Mouse (Mus musculus) midbrain, postnatal 0 days (tissue): ENCODE measurements around the gene Rrm1. TPM values are rescaled to one million over a fixed set of nuclear protein-coding genes. Genes with fewer than 3 reads are reported as not detected.

Experiments
- ATAC-seq: fragments of 200-750 bp; cut with Nextera tagmentation; 2 replicates; pipeline ENCODE4 v1.8.0; 2017; ENCODE audit warnings: moderate number of reproducible peaks, mild to moderate bottlenecking, moderate TSS enrichment, moderate library complexity; ENCODE audit not compliant: low FRiP score
- DNase-seq: peaks from one replicate; pipeline ENCODE4 v3.0.0-alpha.2; 2015; ENCODE audit warnings: low spot score
- H3K27ac ChIP-seq: fragments of 300-500 bp; sonication (generic); 2 replicates; pipeline ENCODE4 v1.5.1; 2014; ENCODE audit warnings: low read depth, mild to moderate bottlenecking, low read length, mixed read lengths
- H3K27me3 ChIP-seq: fragments of 300-500 bp; sonication (generic); 2 replicates; pipeline ENCODE4 v1.6.1; 2014; ENCODE audit warnings: low read length, control low read depth, mixed read lengths; ENCODE audit not compliant: insufficient read depth
- H3K36me3 ChIP-seq: fragments of 300-500 bp; sonication (generic); 2 replicates; pipeline ENCODE4 v1.6.1; 2014; ENCODE audit warnings: low read length, control low read depth, mixed read lengths; ENCODE audit not compliant: insufficient read depth
- H3K4me1 ChIP-seq: fragments of 300-500 bp; sonication (generic); 2 replicates; pipeline ENCODE4 v1.6.1; 2014; ENCODE audit warnings: mild to moderate bottlenecking, control low read depth, antibody characterized with exemption, low read length, mixed read lengths; ENCODE audit not compliant: insufficient read depth
- H3K4me2 ChIP-seq: fragments of 300-500 bp; sonication (generic); 2 replicates; pipeline ENCODE4 v1.6.1; 2014; ENCODE audit warnings: low read depth, mild to moderate bottlenecking, low read length, mixed read lengths; ENCODE audit not compliant: poor library complexity, severe bottlenecking
- H3K4me3 ChIP-seq: fragments of 300-500 bp; sonication (generic); 2 replicates; pipeline ENCODE4 v1.5.1; 2014; ENCODE audit warnings: low read depth, mild to moderate bottlenecking, low read length, moderate library complexity
- H3K9ac ChIP-seq: fragments of 300-500 bp; sonication (generic); replicated peaks from 2 replicates; pipeline ENCODE4 v1.6.1; 2014; ENCODE audit warnings: mild to moderate bottlenecking, low read length, moderate library complexity, mixed read lengths; ENCODE audit not compliant: poor library complexity, severe bottlenecking
- H3K9me3 ChIP-seq: fragments of 300-500 bp; sonication (generic); 2 replicates; pipeline ENCODE4 v1.6.1; 2016; ENCODE audit warnings: low read length, control low read depth
- CTCF ChIP-seq: IDR thresholded peaks from 2 replicates; pipeline ENCODE4 v1.5.1; 2016; ENCODE audit warnings: antibody characterized with exemption, mild to moderate bottlenecking
- WGBS: fragments of 180-500 bp; shearing (Covaris S2); extraction: QIAGEN DNeasy Blood & Tissue Kit; methylation state at CpG from one replicate; pipeline ENCODE4 v1.1.7; 2014; 5-methylcytosine and 5-hydroxymethylcytosine counted together
- polyA plus RNA-seq: library from polyadenylated mRNA; unstranded; fragments of >200 nt; fragmentation: Nextera tagmentation; extraction: Ambion mirVana; gene quantifications from 2 replicates; pipeline ENCODE4 v1.2.1, GENCODE M21; 2015
- total RNA-seq: library from RNA; depleted of rRNA; stranded (reverse); fragments of >200 nt; gene quantifications from 2 replicates; pipeline ENCODE4 v1.2.3, GENCODE M21; 2014; rRNA removed

The Rrm1 gene
- total and polyA plus RNA-seq, 2 experiments from 2014 or later, result 25.0 to 35.6 TPM

GRCm38 (mm10) chr7:102516261-102517050 lies 75.0 kb downstream of the Rrm1 start:
- no peak overlapping the region for H3K9ac ChIP-seq
- H3K4me1 ChIP-seq, result no peaks in the 10 kb centered on the region
- H3K9me3 ChIP-seq, result no peaks in the 10 kb centered on the region
- H3K27me3 ChIP-seq, result peaks cover 5% of the 10 kb centered on the region; the same call in 1 of the 2 replicates
- no peak overlapping the region for H3K4me3 ChIP-seq
- DNase-seq, result peak; percentile 48
- no peak for ATAC-seq
- TF ChIP-seq CTCF, result no peak
- no peak overlapping the region for H3K4me2 ChIP-seq
- H3K27ac ChIP-seq, result no peak overlapping the region
- no peaks in the 10 kb centered on the region for H3K36me3 ChIP-seq
- 67% methylated on average over 10 of the region's 10 CpGs for WGBS

GRCm38 (mm10) chr7:102517051-102517335 lies 75.5 kb downstream of the Rrm1 start:
- no peak for ATAC-seq
- DNase-seq, result peak; percentile 50
- no peak overlapping the region for H3K4me3 ChIP-seq

More at GRCm38 (mm10) chr7:102517051-102517335, 75.5 kb downstream of the Rrm1 start:
- Histone ChIP-seq H3K4me1 (no peaks in the 10 kb centered on the region), H3K27ac (no peak overlapping the region), H3K9ac (no peak overlapping the region), H3K9me3 (no peaks in the 10 kb centered on the region), H3K4me2 (no peak overlapping the region), H3K36me3 (no peaks in the 10 kb centered on the region), H3K27me3 (peaks cover 5% of the 10 kb centered on the region; the same call in 1 of the 2 replicates)
- no peak for TF ChIP-seq CTCF
- 49% methylated on average over 2 of the region's 2 CpGs for WGBS

Other genes with a start within 250 kb of the Rrm1 start
- gene Nup98, start 231.5 kb upstream of the Rrm1 start, total RNA-seq, result 36.3 and 39.5 TPM in 2 replicates
- gene Nup98, start 231.5 kb upstream of the Rrm1 start, polyA plus RNA-seq, result 10.0 and 10.2 TPM in 2 replicates
- gene Pgap2, start 231.5 kb upstream of the Rrm1 start, total RNA-seq, result 56.6 TPM in 2 replicates
- gene Pgap2, start 231.5 kb upstream of the Rrm1 start, polyA plus RNA-seq, result 51.7 and 54.9 TPM in 2 replicates
- 11.0 and 11.3 TPM in 2 replicates for gene Rhog, start 185.6 kb upstream of the Rrm1 start, total RNA-seq
- gene Rhog, start 185.6 kb upstream of the Rrm1 start, polyA plus RNA-seq, result 15.8 and 17.2 TPM in 2 replicates
- 26.6 and 30.7 TPM in 2 replicates for gene Stim1, start 173.9 kb upstream of the Rrm1 start, total RNA-seq
- 15.4 and 17.1 TPM in 2 replicates for gene Stim1, start 173.9 kb upstream of the Rrm1 start, polyA plus RNA-seq
- gene Olfr543, start 40.0 kb downstream of the Rrm1 start, total RNA-seq, result not detected in 2 replicates
- gene Olfr543, start 40.0 kb downstream of the Rrm1 start, polyA plus RNA-seq, result 0.29 and 0.38 TPM in 2 replicates
- not detected in 2 replicates for gene Olfr544, start 46.6 kb downstream of the Rrm1 start, total RNA-seq
- gene Olfr544, start 46.6 kb downstream of the Rrm1 start, polyA plus RNA-seq, result 0.12 TPM in 1 of 2 replicates, not detected in the other
- not detected in 2 replicates for gene Olfr545, start 57.9 kb downstream of the Rrm1 start, total RNA-seq
- gene Olfr545, start 57.9 kb downstream of the Rrm1 start, polyA plus RNA-seq, result 0.07 and 0.17 TPM in 2 replicates
- not detected in 2 replicates for gene Olfr547, start 93.1 kb downstream of the Rrm1 start, total RNA-seq
- not detected in 2 replicates for gene Olfr547, start 93.1 kb downstream of the Rrm1 start, polyA plus RNA-seq
- not detected in 2 replicates for gene Olfr548-ps1, start 99.2 kb downstream of the Rrm1 start, total RNA-seq
- not detected in 2 replicates for gene Olfr548-ps1, start 99.2 kb downstream of the Rrm1 start, polyA plus RNA-seq
- gene Olfr549, start 108.2 kb downstream of the Rrm1 start, total RNA-seq, result not detected in 2 replicates
- gene Olfr549, start 108.2 kb downstream of the Rrm1 start, polyA plus RNA-seq, result not detected in 2 replicates
- gene Trim21, start 123.8 kb downstream of the Rrm1 start, total RNA-seq, result 2.1 and 3.8 TPM in 2 replicates
- 0.27 and 0.42 TPM in 2 replicates for gene Trim21, start 123.8 kb downstream of the Rrm1 start, polyA plus RNA-seq
- gene Olfr550, start 129.7 kb downstream of the Rrm1 start, total RNA-seq, result not detected in 2 replicates
- not detected in 2 replicates for gene Olfr550, start 129.7 kb downstream of the Rrm1 start, polyA plus RNA-seq
- gene Olfr551, start 150.2 kb downstream of the Rrm1 start, total RNA-seq, result not detected in 2 replicates
- not detected in 2 replicates for gene Olfr551, start 150.2 kb downstream of the Rrm1 start, polyA plus RNA-seq
- not detected in 2 replicates for gene Olfr552, start 156.1 kb downstream of the Rrm1 start, total RNA-seq
- gene Olfr552, start 156.1 kb downstream of the Rrm1 start, polyA plus RNA-seq, result not detected in 2 replicates
- not detected in 2 replicates for gene Olfr553, start 176.5 kb downstream of the Rrm1 start, total RNA-seq
- gene Olfr553, start 176.5 kb downstream of the Rrm1 start, polyA plus RNA-seq, result not detected in 2 replicates
- not detected in 2 replicates for gene Olfr554, start 196.7 kb downstream of the Rrm1 start, total RNA-seq
- gene Olfr554, start 196.7 kb downstream of the Rrm1 start, polyA plus RNA-seq, result not detected in 2 replicates
- gene Olfr555, start 217.1 kb downstream of the Rrm1 start, total RNA-seq, result not detected in 2 replicates
- gene Olfr555, start 217.1 kb downstream of the Rrm1 start, polyA plus RNA-seq, result not detected in 2 replicates
- not detected in 2 replicates for gene Olfr556, start 223.2 kb downstream of the Rrm1 start, total RNA-seq
- not detected in 2 replicates for gene Olfr556, start 223.2 kb downstream of the Rrm1 start, polyA plus RNA-seq
- 6.9 and 7.1 TPM in 2 replicates for gene Trim68, start 245.6 kb downstream of the Rrm1 start, total RNA-seq
- 4.9 and 5.7 TPM in 2 replicates for gene Trim68, start 245.6 kb downstream of the Rrm1 start, polyA plus RNA-seq